Mouse (Mus musculus): ENCODE data around the gene Trp53tg5. TPM values are rescaled to one million over a fixed set of nuclear protein-coding genes. Genes with fewer than 3 reads are reported as not detected.

The Trp53tg5 gene
- polyA plus RNA-seq, 1 experiment from 2014 or later = not detected

DNA sequence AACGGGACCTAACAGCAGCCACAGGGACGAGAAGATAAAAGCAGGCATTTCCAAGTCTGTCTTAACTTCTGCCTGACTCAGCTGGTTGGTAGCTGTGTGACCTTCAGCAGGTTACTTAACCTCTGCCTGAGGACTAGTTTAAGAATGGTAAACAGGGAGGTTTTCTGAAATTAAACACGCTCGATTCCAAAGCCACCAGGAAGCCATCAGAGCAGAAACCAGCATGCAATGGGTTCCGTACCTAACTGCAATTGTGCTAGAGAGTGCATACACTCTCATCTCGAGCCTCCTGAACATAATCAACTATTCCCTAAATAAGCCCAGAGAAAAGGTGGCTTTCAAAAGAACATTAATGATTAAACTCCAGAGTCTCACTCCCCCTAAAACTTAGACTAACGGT is 31.8 kb downstream of the Trp53tg5 start:
- H3K27ac ChIP-seq (ENCODE audit: low read length) = no peak overlapping the region
- WGBS (ENCODE audit: insufficient replicate concordance) = 21% methylated on average over 7 of the region's 7 CpGs
- ATAC-seq (ENCODE audit: low read depth) = no peak

DNA sequence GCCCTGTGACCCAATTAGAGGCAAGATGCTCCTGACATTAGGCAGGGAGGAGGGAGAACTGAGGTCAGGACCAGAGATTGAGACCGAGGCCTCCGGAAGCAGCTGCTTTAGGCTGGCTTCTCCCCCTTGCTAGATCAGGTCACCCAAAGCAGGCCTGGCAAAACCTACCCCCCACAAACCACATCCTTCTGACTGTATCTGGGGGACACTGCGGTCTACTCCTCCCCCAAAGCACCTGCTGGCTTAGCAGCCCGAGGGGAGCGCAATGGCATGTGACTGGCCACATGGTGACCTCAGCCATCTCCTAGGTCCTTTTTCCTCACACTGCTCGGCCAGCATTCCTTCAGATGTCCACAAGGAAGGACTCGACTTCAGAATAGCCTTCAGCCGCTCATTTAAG is 32.4 kb downstream of the Trp53tg5 start:
- Histone ChIP-seq H3K27me3 (ENCODE audit: control insufficient read depth, insufficient read depth, low read depth, low read length) (peaks cover 21% of the 10 kb centered on the region), H3K27ac (ENCODE audit: low read length) (no peak overlapping the region), H3K9me3 (replicated peaks; ENCODE audit: control insufficient read depth, low read length) (no peaks in the 10 kb centered on the region), H3K4me3 (ENCODE audit: low read depth, low read length) (peak overlapping the region; percentile 57), H3K9ac (ENCODE audit: low read depth, low read length) (peak overlapping the region; percentile 27; the same call in 1 of the 2 replicates), H3K4me1 (ENCODE audit: control insufficient read depth, low read depth, low read length) (no peaks in the 10 kb centered on the region; the same call in none of the 2 replicates), H3K4me2 (ENCODE audit: low read depth, low read length) (peak overlapping the region; percentile 43), H3K36me3 (ENCODE audit: control insufficient read depth, insufficient read depth) (no peaks in the 10 kb centered on the region)
- 7% methylated on average over 8 of the region's 8 CpGs for WGBS (ENCODE audit: insufficient replicate concordance)
- no peak for ATAC-seq (ENCODE audit: low read depth)

More for the DNA sequence above, 31.8 kb downstream of the Trp53tg5 start:
- Histone ChIP-seq H3K9ac (ENCODE audit: low read depth, low read length) (peak overlapping the region; percentile 54; the same call in 1 of the 2 replicates), H3K9me3 (replicated peaks; ENCODE audit: control insufficient read depth, low read length) (no peaks in the 10 kb centered on the region), H3K4me3 (ENCODE audit: low read depth, low read length) (peak overlapping the region; percentile 57), H3K4me2 (ENCODE audit: low read depth, low read length) (peak overlapping the region; percentile 43; the same call in 1 of the 2 replicates), H3K27me3 (ENCODE audit: control insufficient read depth, insufficient read depth, low read depth, low read length) (peaks cover 21% of the 10 kb centered on the region), H3K4me1 (ENCODE audit: control insufficient read depth, low read depth, low read length) (no peaks in the 10 kb centered on the region; the same call in none of the 2 replicates), H3K36me3 (ENCODE audit: control insufficient read depth, insufficient read depth) (no peaks in the 10 kb centered on the region)

DNA sequence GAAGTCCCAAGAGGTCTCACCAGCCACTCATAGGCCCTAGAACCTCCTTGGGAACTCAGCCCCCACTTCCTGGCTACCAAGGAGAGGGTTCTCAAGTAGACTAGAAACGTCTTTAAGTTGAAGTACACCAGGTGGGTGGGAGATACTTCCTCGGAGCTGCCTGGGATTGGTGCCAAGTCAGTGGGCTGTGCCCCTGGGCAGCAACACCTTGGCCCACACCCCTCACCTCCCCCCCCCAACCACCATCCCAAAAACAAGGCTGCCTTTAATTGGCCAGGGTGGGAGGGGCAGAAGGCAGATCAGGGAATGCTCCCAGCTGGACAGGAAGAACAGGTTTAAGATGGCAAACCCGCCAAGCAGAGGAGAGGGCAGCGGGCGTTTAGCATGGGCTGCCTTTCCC is 33.2 kb downstream of the Trp53tg5 start:
- WGBS (ENCODE audit: insufficient replicate concordance) = 59% methylated on average over 5 of the region's 5 CpGs
- H3K9ac ChIP-seq (ENCODE audit: low read depth, low read length) = no peak overlapping the region
- no peak for ATAC-seq (ENCODE audit: low read depth)
- no peaks in the 10 kb centered on the region; the same call in none of the 2 replicates for H3K4me1 ChIP-seq (ENCODE audit: control insufficient read depth, low read depth, low read length)
- H3K9me3 ChIP-seq (replicated peaks; ENCODE audit: control insufficient read depth, low read length) = no peaks in the 10 kb centered on the region
- peak overlapping the region; percentile 43; the same call in 1 of the 2 replicates for H3K4me2 ChIP-seq (ENCODE audit: low read depth, low read length)
- peaks cover 21% of the 10 kb centered on the region for H3K27me3 ChIP-seq (ENCODE audit: control insufficient read depth, insufficient read depth, low read depth, low read length)
- H3K36me3 ChIP-seq (ENCODE audit: control insufficient read depth, insufficient read depth) = no peaks in the 10 kb centered on the region
- peak overlapping the region; percentile 13; the same call in 1 of the 2 replicates for H3K4me3 ChIP-seq (ENCODE audit: low read depth, low read length)
- no peak overlapping the region for H3K27ac ChIP-seq (ENCODE audit: low read length)

DNA sequence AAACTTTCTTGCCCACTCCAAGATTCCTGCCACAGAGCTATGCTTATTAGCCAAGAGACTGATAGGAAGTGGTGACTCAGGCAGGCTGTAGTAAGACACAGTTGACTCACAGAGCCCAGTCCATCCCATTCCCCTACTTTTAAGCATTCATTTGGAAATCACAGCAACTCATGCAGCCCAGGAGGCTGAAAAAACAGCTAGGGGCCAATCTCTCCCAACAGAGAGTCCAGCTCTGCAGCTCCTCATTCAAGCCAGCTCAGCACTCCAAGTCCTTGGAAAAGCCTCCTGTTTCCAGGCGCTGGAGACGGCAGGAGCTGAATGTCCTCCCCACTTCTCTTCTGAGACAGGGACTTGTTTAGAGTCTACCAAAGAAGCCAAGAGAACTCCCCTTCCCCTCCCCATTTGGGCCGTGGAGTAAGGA is 34.5 kb downstream of the Trp53tg5 start:
- H3K4me1 ChIP-seq (ENCODE audit: control insufficient read depth, low read depth, low read length) = peaks cover 2% of the 10 kb centered on the region; the same call in 1 of the 2 replicates
- WGBS (ENCODE audit: insufficient replicate concordance) = 46% methylated on average over 3 of the region's 3 CpGs
- ATAC-seq (ENCODE audit: low read depth) = no peak
- no peak overlapping the region for H3K27ac ChIP-seq (ENCODE audit: low read length)
- H3K27me3 ChIP-seq (ENCODE audit: control insufficient read depth, insufficient read depth, low read depth, low read length) = peaks cover 21% of the 10 kb centered on the region
- H3K4me3 ChIP-seq (ENCODE audit: low read depth, low read length) = no peak overlapping the region
- H3K9ac ChIP-seq (ENCODE audit: low read depth, low read length) = no peak overlapping the region
- no peaks in the 10 kb centered on the region for H3K9me3 ChIP-seq (replicated peaks; ENCODE audit: control insufficient read depth, low read length)
- H3K36me3 ChIP-seq (ENCODE audit: control insufficient read depth, insufficient read depth) = no peaks in the 10 kb centered on the region
- 0 out of 2 replicates have a peak overlapping the region, but pooled peaks have one; percentile 12 for H3K4me2 ChIP-seq (ENCODE audit: low read depth, low read length)

DNA sequence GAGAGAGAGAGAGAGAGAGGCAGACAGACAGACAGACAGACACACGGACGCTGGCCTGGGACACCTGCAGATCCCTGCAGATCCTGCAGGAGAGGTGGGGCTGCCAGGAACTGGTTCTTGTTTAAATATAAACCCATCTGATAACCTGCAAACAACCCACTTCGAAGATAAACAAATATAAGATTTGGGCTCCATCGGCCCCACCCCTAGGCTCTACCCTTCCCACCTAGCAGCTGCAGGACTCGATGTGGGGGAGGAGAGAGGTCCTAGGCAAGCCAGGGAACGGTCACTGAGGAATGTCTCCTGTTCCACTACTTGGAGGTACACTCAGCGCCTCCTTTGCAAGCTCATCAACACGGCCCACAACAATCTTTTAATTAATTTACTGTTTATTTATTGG is 35.3 kb downstream of the Trp53tg5 start:
- H3K9ac ChIP-seq (ENCODE audit: low read depth, low read length) = no peak overlapping the region
- H3K4me1 ChIP-seq (ENCODE audit: control insufficient read depth, low read depth, low read length) = peaks cover 2% of the 10 kb centered on the region; the same call in 1 of the 2 replicates

DNA sequence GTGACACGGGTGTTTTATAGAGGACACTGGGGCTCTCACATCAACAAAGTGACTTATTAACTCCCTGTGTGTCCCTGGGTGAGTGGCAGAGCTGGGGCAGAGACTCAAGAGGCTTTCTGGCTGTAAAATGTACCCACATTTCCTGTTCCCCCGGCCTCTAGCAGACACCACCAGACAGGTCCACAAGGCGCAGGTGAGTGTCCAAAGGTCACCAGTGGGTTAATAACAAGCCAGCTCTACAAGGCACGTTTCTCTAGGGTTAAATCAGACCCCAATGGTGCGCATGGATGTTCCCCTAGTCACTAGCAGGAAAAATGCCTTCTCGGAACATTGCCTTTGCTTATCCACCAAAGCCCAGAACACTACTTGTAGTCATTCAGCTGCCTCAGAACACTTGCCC is 35.8 kb downstream of the Trp53tg5 start:
- peak; percentile 23; the same call in 1 of the 2 replicates for ATAC-seq (ENCODE audit: low read depth)
- peak overlapping the region; percentile 65 for H3K27ac ChIP-seq (ENCODE audit: low read length)
- no peaks in the 10 kb centered on the region for H3K36me3 ChIP-seq (ENCODE audit: control insufficient read depth, insufficient read depth)
- H3K9ac ChIP-seq (ENCODE audit: low read depth, low read length) = no peak overlapping the region
- 31% methylated on average over 6 of the region's 6 CpGs for WGBS (ENCODE audit: insufficient replicate concordance)
- no peaks in the 10 kb centered on the region for H3K9me3 ChIP-seq (replicated peaks; ENCODE audit: control insufficient read depth, low read length)
- H3K27me3 ChIP-seq (ENCODE audit: control insufficient read depth, insufficient read depth, low read depth, low read length) = peaks cover 8% of the 10 kb centered on the region
- H3K4me2 ChIP-seq (ENCODE audit: low read depth, low read length) = peak overlapping the region; percentile 36
- no peak overlapping the region; the same call in 1 of the 2 replicates for H3K4me3 ChIP-seq (ENCODE audit: low read depth, low read length)
- peaks cover 2% of the 10 kb centered on the region for H3K4me1 ChIP-seq (ENCODE audit: control insufficient read depth, low read depth, low read length)

More for the DNA sequence above, 35.3 kb downstream of the Trp53tg5 start:
- no peak overlapping the region; the same call in none of the 2 replicates for H3K27ac ChIP-seq (ENCODE audit: low read length)
- H3K27me3 ChIP-seq (ENCODE audit: control insufficient read depth, insufficient read depth, low read depth, low read length) = peaks cover 14% of the 10 kb centered on the region
- no peaks in the 10 kb centered on the region for H3K36me3 ChIP-seq (ENCODE audit: control insufficient read depth, insufficient read depth)
- no peak overlapping the region; the same call in 1 of the 2 replicates for H3K4me3 ChIP-seq (ENCODE audit: low read depth, low read length)
- peak overlapping the region; percentile 12; the same call in 1 of the 2 replicates for H3K4me2 ChIP-seq (ENCODE audit: low read depth, low read length)
- ATAC-seq (ENCODE audit: low read depth) = peak; percentile 33
- H3K9me3 ChIP-seq (replicated peaks; ENCODE audit: control insufficient read depth, low read length) = no peaks in the 10 kb centered on the region
- WGBS (ENCODE audit: insufficient replicate concordance) = 36% methylated on average over 8 of the region's 8 CpGs

DNA sequence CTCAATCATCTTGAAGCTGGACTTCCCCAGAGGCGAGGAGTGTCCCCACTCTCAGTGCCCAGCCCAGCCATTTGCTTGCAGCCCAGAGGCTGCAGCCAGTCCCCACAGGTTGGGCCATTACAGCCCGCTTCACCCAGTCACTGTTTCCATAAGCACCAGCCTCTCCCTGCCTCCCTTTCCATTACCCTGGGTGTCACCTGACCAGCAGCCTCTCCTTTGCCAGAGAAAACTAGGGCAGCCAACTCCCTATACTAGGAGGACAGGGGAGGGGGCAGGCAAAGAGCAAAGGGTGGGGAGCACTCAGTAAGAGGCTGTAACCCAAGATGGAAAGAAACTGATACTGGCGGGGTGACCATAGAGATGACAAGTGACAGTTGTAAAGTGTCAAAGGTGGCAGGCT is 36.6 kb downstream of the Trp53tg5 start:
- no peak overlapping the region for H3K4me3 ChIP-seq (ENCODE audit: low read depth, low read length)
- H3K27ac ChIP-seq (ENCODE audit: low read length) = peak overlapping the region; percentile 65
- 39% methylated on average over 3 of the region's 3 CpGs for WGBS (ENCODE audit: insufficient replicate concordance)
- H3K9ac ChIP-seq (ENCODE audit: low read depth, low read length) = peak overlapping the region; percentile 4; the same call in 1 of the 2 replicates
- peaks cover 2% of the 10 kb centered on the region for H3K4me1 ChIP-seq (ENCODE audit: control insufficient read depth, low read depth, low read length)
- peak; percentile 43 for ATAC-seq (ENCODE audit: low read depth)
- peaks cover 7% of the 10 kb centered on the region for H3K27me3 ChIP-seq (ENCODE audit: control insufficient read depth, insufficient read depth, low read depth, low read length)
- H3K9me3 ChIP-seq (replicated peaks; ENCODE audit: control insufficient read depth, low read length) = no peaks in the 10 kb centered on the region
- peak overlapping the region; percentile 36; the same call in 1 of the 2 replicates for H3K4me2 ChIP-seq (ENCODE audit: low read depth, low read length)
- no peaks in the 10 kb centered on the region for H3K36me3 ChIP-seq (ENCODE audit: control insufficient read depth, insufficient read depth)

DNA sequence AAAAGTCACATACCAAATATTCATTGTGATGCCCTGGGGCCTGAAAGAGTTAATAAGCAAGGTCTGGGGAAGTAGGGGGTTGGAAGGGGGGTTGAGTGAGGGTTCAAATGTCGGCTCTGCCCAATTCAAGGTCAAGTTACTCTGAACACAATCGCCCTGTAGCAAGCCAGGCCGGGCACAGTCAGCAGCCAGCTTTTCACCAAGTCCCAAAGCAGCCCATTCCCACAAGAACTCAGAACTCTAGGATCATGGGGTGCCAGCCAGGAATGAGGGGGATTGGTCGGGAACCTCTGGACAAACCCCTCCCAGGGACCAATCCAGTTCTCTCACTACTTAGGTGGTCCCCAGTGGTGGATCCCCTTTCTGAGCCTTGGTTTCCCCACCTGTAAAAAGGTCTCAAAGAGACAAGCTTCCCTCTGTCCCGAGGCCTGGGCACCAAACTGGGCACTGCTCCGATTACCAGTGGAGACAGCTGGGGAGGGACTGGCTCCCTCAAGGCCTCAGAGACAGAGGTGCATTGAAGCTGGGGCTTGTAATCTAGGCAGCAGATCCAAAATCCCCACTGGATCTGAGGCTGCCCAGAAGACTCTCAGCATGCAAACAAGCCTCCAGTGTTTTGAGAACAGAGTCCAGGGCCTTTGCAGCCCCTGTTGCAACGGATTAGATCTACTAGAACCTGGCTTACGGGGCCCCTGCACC is 37.2 kb downstream of the Trp53tg5 start:
- no peak overlapping the region for H3K4me3 ChIP-seq (ENCODE audit: low read depth, low read length)
- ATAC-seq (ENCODE audit: low read depth) = no peak

More for the DNA sequence above, 37.2 kb downstream of the Trp53tg5 start:
- H3K27me3 ChIP-seq (ENCODE audit: control insufficient read depth, insufficient read depth, low read depth, low read length) = peaks cover 3% of the 10 kb centered on the region
- no peaks in the 10 kb centered on the region for H3K36me3 ChIP-seq (ENCODE audit: control insufficient read depth, insufficient read depth)
- WGBS (ENCODE audit: insufficient replicate concordance) = 17% methylated on average over 8 of the region's 8 CpGs
- H3K9ac ChIP-seq (ENCODE audit: low read depth, low read length) = peak overlapping the region; percentile 4; the same call in 1 of the 2 replicates
- peaks cover 2% of the 10 kb centered on the region for H3K4me1 ChIP-seq (ENCODE audit: control insufficient read depth, low read depth, low read length)
- H3K9me3 ChIP-seq (replicated peaks; ENCODE audit: control insufficient read depth, low read length) = no peaks in the 10 kb centered on the region
- H3K4me2 ChIP-seq (ENCODE audit: low read depth, low read length) = peak overlapping the region; percentile 4; the same call in 1 of the 2 replicates
- peak overlapping the region; percentile 65 for H3K27ac ChIP-seq (ENCODE audit: low read length)
